Mouse (Mus musculus): ENCODE measurements around the gene Olfr1025-ps1. TPM values are rescaled to one million over a fixed set of nuclear protein-coding genes. Genes with fewer than 3 reads are reported as not detected.
A peak's percentile ranks its signal among the peaks of the same experiment; 100 is the strongest.

The Olfr1025-ps1 gene
- polyA plus RNA-seq (2015; fragmentation: Nextera tagmentation; extraction: Ambion mirVana) = not detected in 2 replicates

GRCm38 (mm10) chr2:85914893-85915292 lies at the start of gene Olfr1025-ps1:
Olfr1025-ps1 (plus strand) TSS chr2:85915193.
- Histone ChIP-seq H3K9ac (replicated peaks; ENCODE audit: low read depth, low read length) (no peak within 1 kb of the TSS), H3K9me3 (ENCODE audit: control insufficient read depth, low read length) (no peaks in the 10 kb centered on the region), H3K27me3 (replicated peaks; ENCODE audit: control insufficient read depth, insufficient read depth, low read length) (no peaks in the 10 kb centered on the region), H3K4me3 (replicated peaks; ENCODE audit: low read length) (no peak within 1 kb of the TSS), H3K4me1 (replicated peaks; ENCODE audit: control insufficient read depth, insufficient read depth, low read length) (no peaks in the 10 kb centered on the region), H3K4me2 (ENCODE audit: low read length) (no peak within 1 kb of the TSS), H3K36me3 (ENCODE audit: control insufficient read depth, insufficient read depth) (no peaks in the 10 kb centered on the region), H3K27ac (ENCODE audit: low read length) (no peak within 1 kb of the TSS)
- 46% methylated on average over 1 of the region's 1 CpGs for WGBS
- no peak for ATAC-seq

- H3K4me1 ChIP-seq (replicated peaks; ENCODE audit: control insufficient read depth, insufficient read depth, low read length) = no peaks in the 10 kb centered on the region
- no peaks in the 10 kb centered on the region for H3K9me3 ChIP-seq (ENCODE audit: control insufficient read depth, low read length)
- H3K4me2 ChIP-seq (ENCODE audit: low read length) = no peak within 1 kb of the TSS
- WGBS = 57% methylated on average over 2 of the region's 2 CpGs
- ATAC-seq = no peak
- H3K9ac ChIP-seq (replicated peaks; ENCODE audit: low read depth, low read length) = no peak within 1 kb of the TSS
- no peaks in the 10 kb centered on the region for H3K36me3 ChIP-seq (ENCODE audit: control insufficient read depth, insufficient read depth)
- H3K27ac ChIP-seq (ENCODE audit: low read length) = no peak within 1 kb of the TSS
- H3K4me3 ChIP-seq (replicated peaks; ENCODE audit: low read length) = no peak within 1 kb of the TSS
- no peaks in the 10 kb centered on the region for H3K27me3 ChIP-seq (replicated peaks; ENCODE audit: control insufficient read depth, insufficient read depth, low read length)
Observed at GRCm38 (mm10) chr2:85868294-85868693, 46.7 kb upstream of the Olfr1025-ps1 start, which contains the start of gene Olfr1022. Olfr1022 (plus strand) TSS chr2:85868594.

GRCm38 (mm10) chr2:85885340-85885739 lies 29.7 kb upstream of the Olfr1025-ps1 start, which contains the start of gene Olfr1023:
Olfr1023 (plus strand) TSS chr2:85885640.
- ATAC-seq = no peak
- Histone ChIP-seq H3K9me3 (ENCODE audit: control insufficient read depth, low read length) (no peaks in the 10 kb centered on the region), H3K27ac (ENCODE audit: low read length) (no peak within 1 kb of the TSS), H3K4me1 (replicated peaks; ENCODE audit: control insufficient read depth, insufficient read depth, low read length) (no peaks in the 10 kb centered on the region), H3K4me2 (ENCODE audit: low read length) (no peak within 1 kb of the TSS), H3K9ac (replicated peaks; ENCODE audit: low read depth, low read length) (no peak within 1 kb of the TSS), H3K4me3 (replicated peaks; ENCODE audit: low read length) (no peak within 1 kb of the TSS), H3K36me3 (ENCODE audit: control insufficient read depth, insufficient read depth) (no peaks in the 10 kb centered on the region), H3K27me3 (replicated peaks; ENCODE audit: control insufficient read depth, insufficient read depth, low read length) (no peaks in the 10 kb centered on the region)
- 78% methylated on average over 2 of the region's 2 CpGs for WGBS

GRCm38 (mm10) chr2:85904952-85905351 lies 10.0 kb upstream of the Olfr1025-ps1 start, which contains the start of gene Olfr1024:
Olfr1024 (minus strand) TSS chr2:85905052.
- ATAC-seq = no peak
- 92% methylated on average over 3 of the region's 3 CpGs for WGBS
- H3K27ac ChIP-seq (ENCODE audit: low read length) = no peak within 1 kb of the TSS

GRCm38 (mm10) chr2:85913197-85913596 lies 1.8 kb upstream of the Olfr1025-ps1 start:
- Histone ChIP-seq H3K9ac (replicated peaks; ENCODE audit: low read depth, low read length) (no peak overlapping the region), H3K27ac (ENCODE audit: low read length) (no peak overlapping the region), H3K4me2 (ENCODE audit: low read length) (no peak overlapping the region), H3K9me3 (ENCODE audit: control insufficient read depth, low read length) (no peaks in the 10 kb centered on the region), H3K36me3 (ENCODE audit: control insufficient read depth, insufficient read depth) (no peaks in the 10 kb centered on the region), H3K27me3 (replicated peaks; ENCODE audit: control insufficient read depth, insufficient read depth, low read length) (no peaks in the 10 kb centered on the region), H3K4me3 (replicated peaks; ENCODE audit: low read length) (no peak overlapping the region), H3K4me1 (replicated peaks; ENCODE audit: control insufficient read depth, insufficient read depth, low read length) (no peaks in the 10 kb centered on the region)
- peak; percentile 40 for ATAC-seq

More at GRCm38 (mm10) chr2:85904952-85905351, 10.0 kb upstream of the Olfr1025-ps1 start, which contains the start of gene Olfr1024:
- Histone ChIP-seq H3K9me3 (ENCODE audit: control insufficient read depth, low read length) (no peaks in the 10 kb centered on the region), H3K4me2 (ENCODE audit: low read length) (no peak within 1 kb of the TSS), H3K9ac (replicated peaks; ENCODE audit: low read depth, low read length) (no peak within 1 kb of the TSS), H3K4me3 (replicated peaks; ENCODE audit: low read length) (no peak within 1 kb of the TSS), H3K36me3 (ENCODE audit: control insufficient read depth, insufficient read depth) (no peaks in the 10 kb centered on the region), H3K4me1 (replicated peaks; ENCODE audit: control insufficient read depth, insufficient read depth, low read length) (no peaks in the 10 kb centered on the region), H3K27me3 (replicated peaks; ENCODE audit: control insufficient read depth, insufficient read depth, low read length) (no peaks in the 10 kb centered on the region)

- Histone ChIP-seq H3K36me3 (ENCODE audit: control insufficient read depth, insufficient read depth) (no peaks in the 10 kb centered on the region), H3K9ac (replicated peaks; ENCODE audit: low read depth, low read length) (no peak within 1 kb of the TSS), H3K4me3 (replicated peaks; ENCODE audit: low read length) (no peak within 1 kb of the TSS), H3K27ac (ENCODE audit: low read length) (no peak within 1 kb of the TSS), H3K9me3 (ENCODE audit: control insufficient read depth, low read length) (no peaks in the 10 kb centered on the region), H3K27me3 (replicated peaks; ENCODE audit: control insufficient read depth, insufficient read depth, low read length) (no peaks in the 10 kb centered on the region), H3K4me1 (replicated peaks; ENCODE audit: control insufficient read depth, insufficient read depth, low read length) (no peaks in the 10 kb centered on the region), H3K4me2 (ENCODE audit: low read length) (no peak within 1 kb of the TSS)
- no peak for ATAC-seq
- WGBS = 91% methylated on average over 3 of the region's 3 CpGs
Observed at GRCm38 (mm10) chr2:85921258-85921657, 6.3 kb downstream of the Olfr1025-ps1 start, which contains the start of gene Olfr1026. Olfr1026 (plus strand) TSS chr2:85921558.

GRCm38 (mm10) chr2:85950137-85950536 lies 35.1 kb downstream of the Olfr1025-ps1 start, which contains the start of gene Olfr1028:
Olfr1028 (plus strand) TSS chr2:85950437.
- Histone ChIP-seq H3K36me3 (ENCODE audit: control insufficient read depth, insufficient read depth) (no peaks in the 10 kb centered on the region), H3K4me1 (replicated peaks; ENCODE audit: control insufficient read depth, insufficient read depth, low read length) (no peaks in the 10 kb centered on the region), H3K4me2 (ENCODE audit: low read length) (no peak within 1 kb of the TSS), H3K9ac (replicated peaks; ENCODE audit: low read depth, low read length) (no peak within 1 kb of the TSS), H3K27me3 (replicated peaks; ENCODE audit: control insufficient read depth, insufficient read depth, low read length) (no peaks in the 10 kb centered on the region), H3K9me3 (ENCODE audit: control insufficient read depth, low read length) (no peaks in the 10 kb centered on the region), H3K4me3 (replicated peaks; ENCODE audit: low read length) (no peak within 1 kb of the TSS), H3K27ac (ENCODE audit: low read length) (no peak within 1 kb of the TSS)
- WGBS = 73% methylated on average over 1 of the region's 1 CpGs
- no peak for ATAC-seq

Other genes with a start within 250 kb of the Olfr1025-ps1 start
- gene Olfr1006, start 236.4 kb upstream of the Olfr1025-ps1 start, polyA plus RNA-seq (2015; fragmentation: Nextera tagmentation; extraction: Ambion mirVana) = not detected in 2 replicates
- not detected in 2 replicates for gene Olfr1008, start 225.8 kb upstream of the Olfr1025-ps1 start, polyA plus RNA-seq (2015; fragmentation: Nextera tagmentation; extraction: Ambion mirVana)
- gene Olfr1009, start 199.8 kb upstream of the Olfr1025-ps1 start, polyA plus RNA-seq (2015; fragmentation: Nextera tagmentation; extraction: Ambion mirVana) = not detected in 2 replicates
- gene Olfr1012, start 152.4 kb upstream of the Olfr1025-ps1 start, polyA plus RNA-seq (2015; fragmentation: Nextera tagmentation; extraction: Ambion mirVana) = not detected in 2 replicates
- gene Olfr1013, start 148.1 kb upstream of the Olfr1025-ps1 start, polyA plus RNA-seq (2015; fragmentation: Nextera tagmentation; extraction: Ambion mirVana) = not detected in 2 replicates
- gene Olfr1014, start 142.5 kb upstream of the Olfr1025-ps1 start, polyA plus RNA-seq (2015; fragmentation: Nextera tagmentation; extraction: Ambion mirVana) = not detected in 2 replicates
- not detected in 2 replicates for gene Olfr1015, start 133.2 kb upstream of the Olfr1025-ps1 start, polyA plus RNA-seq (2015; fragmentation: Nextera tagmentation; extraction: Ambion mirVana)
- not detected in 2 replicates for gene Olfr1016, start 112.6 kb upstream of the Olfr1025-ps1 start, polyA plus RNA-seq (2015; fragmentation: Nextera tagmentation; extraction: Ambion mirVana)
- gene Olfr1018, start 96.7 kb upstream of the Olfr1025-ps1 start, polyA plus RNA-seq (2015; fragmentation: Nextera tagmentation; extraction: Ambion mirVana) = not detected in 2 replicates
- not detected in 2 replicates for gene Olfr1019, start 69.7 kb upstream of the Olfr1025-ps1 start, polyA plus RNA-seq (2015; fragmentation: Nextera tagmentation; extraction: Ambion mirVana)
- gene Olfr1020, start 68.2 kb upstream of the Olfr1025-ps1 start, polyA plus RNA-seq (2015; fragmentation: Nextera tagmentation; extraction: Ambion mirVana) = not detected in 2 replicates
- gene Olfr1022, start 46.6 kb upstream of the Olfr1025-ps1 start, polyA plus RNA-seq (2015; fragmentation: Nextera tagmentation; extraction: Ambion mirVana) = not detected in 2 replicates
- not detected in 2 replicates for gene Olfr1023, start 29.6 kb upstream of the Olfr1025-ps1 start, polyA plus RNA-seq (2015; fragmentation: Nextera tagmentation; extraction: Ambion mirVana)
- gene Olfr1024, start 10.1 kb upstream of the Olfr1025-ps1 start, polyA plus RNA-seq (2015; fragmentation: Nextera tagmentation; extraction: Ambion mirVana) = not detected in 2 replicates
- not detected in 2 replicates for gene Olfr1026, start 6.4 kb downstream of the Olfr1025-ps1 start, polyA plus RNA-seq (2015; fragmentation: Nextera tagmentation; extraction: Ambion mirVana)
- gene Olfr1028, start 35.2 kb downstream of the Olfr1025-ps1 start, polyA plus RNA-seq (2015; fragmentation: Nextera tagmentation; extraction: Ambion mirVana) = not detected in 2 replicates
- not detected in 2 replicates for gene Olfr1029, start 58.7 kb downstream of the Olfr1025-ps1 start, polyA plus RNA-seq (2015; fragmentation: Nextera tagmentation; extraction: Ambion mirVana)
- gene Olfr1030, start 64.1 kb downstream of the Olfr1025-ps1 start, polyA plus RNA-seq (2015; fragmentation: Nextera tagmentation; extraction: Ambion mirVana) = not detected in 2 replicates
- not detected in 2 replicates for gene Olfr1031, start 75.1 kb downstream of the Olfr1025-ps1 start, polyA plus RNA-seq (2015; fragmentation: Nextera tagmentation; extraction: Ambion mirVana)
- not detected in 2 replicates for gene Olfr1032, start 90.3 kb downstream of the Olfr1025-ps1 start, polyA plus RNA-seq (2015; fragmentation: Nextera tagmentation; extraction: Ambion mirVana)
- gene Olfr1033, start 105.4 kb downstream of the Olfr1025-ps1 start, polyA plus RNA-seq (2015; fragmentation: Nextera tagmentation; extraction: Ambion mirVana) = not detected in 2 replicates
- not detected in 2 replicates for gene Olfr1034, start 130.7 kb downstream of the Olfr1025-ps1 start, polyA plus RNA-seq (2015; fragmentation: Nextera tagmentation; extraction: Ambion mirVana)
- gene Olfr1036, start 158.8 kb downstream of the Olfr1025-ps1 start, polyA plus RNA-seq (2015; fragmentation: Nextera tagmentation; extraction: Ambion mirVana) = not detected in 2 replicates
- gene Olfr1037, start 172.2 kb downstream of the Olfr1025-ps1 start, polyA plus RNA-seq (2015; fragmentation: Nextera tagmentation; extraction: Ambion mirVana) = not detected in 2 replicates
- gene Olfr1039, start 220.7 kb downstream of the Olfr1025-ps1 start, polyA plus RNA-seq (2015; fragmentation: Nextera tagmentation; extraction: Ambion mirVana) = not detected in 2 replicates
- not detected in 2 replicates for gene Olfr1040, start 231.5 kb downstream of the Olfr1025-ps1 start, polyA plus RNA-seq (2015; fragmentation: Nextera tagmentation; extraction: Ambion mirVana)
- gene Olfr1042, start 246.6 kb downstream of the Olfr1025-ps1 start, polyA plus RNA-seq (2015; fragmentation: Nextera tagmentation; extraction: Ambion mirVana) = not detected in 2 replicates